Mouse (Mus musculus): ENCODE measurements around the gene Pxmp2. TPM values are rescaled to one million over a fixed set of nuclear protein-coding genes. Genes with fewer than 3 reads are reported as not detected.

Pxmp2 gene
- total RNA-seq, 2 experiments from 2014 or later, result 10.5 to 13.5 TPM

DNA sequence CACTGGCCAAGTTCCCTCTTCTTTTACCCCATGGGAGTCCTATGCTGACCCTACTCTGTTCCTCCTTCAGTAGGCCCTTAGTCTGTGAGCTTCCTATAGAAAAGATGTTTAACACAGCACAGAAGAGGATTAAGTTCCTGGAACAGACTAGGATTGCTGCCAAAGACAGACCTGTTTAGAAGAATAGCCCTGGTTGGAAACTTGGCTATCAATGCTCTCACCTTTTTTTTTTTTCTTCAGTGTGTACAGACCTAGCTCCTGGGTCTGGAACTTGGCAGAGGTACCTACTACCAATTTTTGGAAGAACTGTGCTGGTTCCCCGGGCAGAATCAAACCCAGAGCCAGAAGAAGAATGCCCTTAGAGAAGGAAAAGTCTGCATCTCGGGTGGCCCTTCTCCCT, 9.6 kb downstream of the Pxmp2 start:
- no peak overlapping the region for H3K4me3 ChIP-seq
- no peak for TF ChIP-seq CTCF (conservative IDR thresholded peaks at IDR 0.05)
- DNase-seq (ENCODE audit: low spot score in 2 of 2), result no peak
- H3K27ac ChIP-seq, result no peak overlapping the region

GRCm38 (mm10) chr5:110274846-110275245, 11.1 kb downstream of the Pxmp2 start:
- TF ChIP-seq CTCF (conservative IDR thresholded peaks at IDR 0.05), result no peak
- Histone ChIP-seq H3K27ac (no peak overlapping the region), H3K4me3 (no peak overlapping the region)
- no peak for DNase-seq (ENCODE audit: low spot score in 2 of 2)

DNA sequence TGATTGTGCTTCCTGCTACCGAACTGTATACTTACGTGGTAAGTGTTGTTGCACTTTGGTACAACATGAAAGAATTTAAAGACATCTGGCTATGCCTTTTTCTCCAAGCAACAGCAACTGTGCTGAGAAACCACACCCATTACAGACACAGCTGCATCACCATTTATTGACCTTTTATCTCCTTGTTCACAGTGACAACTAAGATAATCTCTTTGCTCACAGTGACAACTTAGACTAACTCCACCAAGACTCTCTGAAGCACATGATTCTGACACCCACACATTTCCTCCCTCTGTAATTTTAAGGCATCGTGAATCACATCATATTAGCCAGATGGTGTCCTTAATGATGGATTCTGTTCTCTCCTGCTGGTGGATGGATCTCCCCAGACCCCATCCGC, 11.8 kb downstream of the Pxmp2 start:
- no peak overlapping the region for H3K4me3 ChIP-seq
- DNase-seq (ENCODE audit: low spot score in 2 of 2), result peak in 1 of 2 experiments; percentile 30
- H3K27ac ChIP-seq, result no peak overlapping the region
- TF ChIP-seq CTCF (conservative IDR thresholded peaks at IDR 0.05), result no peak

- no peak for TF ChIP-seq CTCF (conservative IDR thresholded peaks at IDR 0.05)
Observed at GRCm38 (mm10) chr5:110270242-110270641, 15.7 kb downstream of the Pxmp2 start.

DNA sequence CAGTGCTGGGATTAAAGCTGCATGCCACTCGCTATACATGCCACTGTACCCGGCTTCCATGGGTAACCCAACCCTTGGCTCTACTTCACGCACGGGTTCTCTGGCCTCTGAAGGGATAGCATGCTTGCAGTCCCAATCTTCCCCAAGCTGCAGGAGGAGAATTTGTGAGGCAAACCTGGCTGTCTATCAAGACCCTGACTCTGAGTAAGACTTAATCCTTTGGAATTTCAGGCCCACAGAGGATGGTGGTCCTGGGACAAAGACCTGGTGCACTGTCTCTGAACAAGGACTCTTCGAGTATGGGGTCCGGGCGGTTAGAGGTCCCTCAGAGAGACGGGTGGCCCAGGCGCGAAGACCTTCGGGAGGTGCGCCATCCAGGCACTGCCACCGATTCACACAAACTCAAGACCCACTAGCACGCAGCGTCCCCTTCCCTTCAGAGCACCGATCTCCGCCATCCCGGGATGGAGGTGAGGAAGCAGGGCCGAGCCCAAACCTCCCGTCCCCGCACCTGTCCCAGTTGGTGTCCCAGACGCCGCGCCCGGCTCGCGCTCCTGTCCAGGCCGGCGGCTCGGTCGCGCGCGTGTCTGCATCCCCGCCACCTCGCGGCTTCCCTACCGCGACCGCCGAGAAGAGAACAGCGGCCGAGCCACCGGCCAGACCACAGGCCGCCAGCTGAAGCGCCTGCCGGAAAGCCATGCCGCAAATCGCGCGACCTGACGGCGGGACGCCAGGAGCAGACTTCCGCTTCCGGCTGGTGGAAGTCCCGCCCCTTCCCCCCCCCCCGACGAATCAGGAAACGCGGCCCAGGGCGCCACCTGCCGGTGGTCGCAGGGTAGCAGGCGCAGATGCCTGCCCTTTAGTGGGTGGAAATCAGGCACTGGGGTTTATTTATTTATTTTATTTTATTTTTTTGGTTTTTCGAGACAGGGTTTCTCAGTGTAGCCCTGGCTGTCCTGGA, 16.6 kb downstream of the Pxmp2 start, which contains the start of gene Pgam5:
TSS of gene Pgam5 (minus strand) at position 773 of the 961 bp plus-strand sequence.
- peak; percentile 88 for TF ChIP-seq CTCF (conservative IDR thresholded peaks at IDR 0.05)
- Histone ChIP-seq H3K27ac (peak within 1 kb of the TSS; percentile 90), H3K4me3 (peak within 1 kb of the TSS; percentile 100)
- DNase-seq (ENCODE audit: low spot score in 2 of 2), result peak; percentile 84 to 89

More at GRCm38 (mm10) chr5:110270242-110270641, 15.7 kb downstream of the Pxmp2 start:
- Histone ChIP-seq H3K27ac (no peak overlapping the region; the same call in 1 of the 2 replicates), H3K4me3 (no peak overlapping the region)
- no peak for DNase-seq (ENCODE audit: low spot score in 2 of 2)

DNA sequence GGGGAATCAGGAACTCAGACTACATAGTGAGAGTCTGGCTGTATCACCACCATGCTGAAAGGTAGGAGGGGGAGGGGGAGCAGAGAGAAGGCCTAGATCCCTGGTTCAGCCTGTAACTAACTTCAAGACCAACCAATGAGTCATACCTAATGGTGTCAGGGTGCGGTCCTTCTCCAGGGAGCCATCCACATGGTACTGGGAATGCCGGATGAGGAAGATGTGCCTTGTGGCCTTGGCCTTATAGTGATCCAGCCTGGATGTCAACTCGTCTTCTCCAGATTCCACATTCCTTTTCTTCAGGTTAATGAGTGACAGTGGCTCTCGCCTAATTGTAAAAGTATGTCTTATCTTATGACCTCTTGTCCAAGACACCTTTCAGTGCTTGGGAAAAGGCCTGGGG, 19.0 kb downstream of the Pxmp2 start:
- Histone ChIP-seq H3K27ac (no peak overlapping the region), H3K4me3 (no peak overlapping the region)
- no peak for TF ChIP-seq CTCF (conservative IDR thresholded peaks at IDR 0.05)
- DNase-seq (ENCODE audit: low spot score in 2 of 2), result no peak

DNA sequence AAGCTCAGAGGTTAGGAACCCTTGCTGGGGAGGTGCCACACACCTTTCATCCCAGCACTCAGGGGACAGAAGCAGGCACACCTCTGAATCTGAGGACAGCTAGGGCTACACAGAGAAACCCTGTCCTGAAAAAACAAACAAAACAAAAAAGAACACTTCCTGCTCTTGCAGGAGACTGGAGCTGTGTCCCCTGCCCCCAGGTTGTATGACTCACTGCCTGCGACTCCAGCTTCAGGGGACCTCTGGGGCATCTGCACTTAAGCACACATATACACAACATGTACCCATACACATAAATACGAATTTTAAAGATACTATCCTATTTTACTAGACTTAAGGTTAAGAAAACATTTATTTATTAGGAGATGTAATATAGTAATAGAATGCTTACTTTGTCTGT, 41.9 kb downstream of the Pxmp2 start:
- no peak for TF ChIP-seq CTCF (conservative IDR thresholded peaks at IDR 0.05)
- Histone ChIP-seq H3K27ac (no peak overlapping the region), H3K4me3 (no peak overlapping the region)
- no peak for DNase-seq (ENCODE audit: low spot score in 2 of 2)

- Histone ChIP-seq H3K27ac (no peak overlapping the region), H3K4me3 (no peak overlapping the region; the same call in 1 of the 2 replicates)
- DNase-seq (ENCODE audit: low spot score in 2 of 2), result no peak
- no peak for TF ChIP-seq CTCF (conservative IDR thresholded peaks at IDR 0.05)
Observed at GRCm38 (mm10) chr5:110232346-110232745, 53.6 kb downstream of the Pxmp2 start.

- peak; percentile 33 for TF ChIP-seq CTCF (conservative IDR thresholded peaks at IDR 0.05)
- no peak overlapping the region for H3K27ac ChIP-seq
- H3K4me3 ChIP-seq, result peak overlapping the region; percentile 83
- no peak for DNase-seq (ENCODE audit: low spot score in 2 of 2)
Observed at GRCm38 (mm10) chr5:110231638-110232037, 54.3 kb downstream of the Pxmp2 start.

DNA sequence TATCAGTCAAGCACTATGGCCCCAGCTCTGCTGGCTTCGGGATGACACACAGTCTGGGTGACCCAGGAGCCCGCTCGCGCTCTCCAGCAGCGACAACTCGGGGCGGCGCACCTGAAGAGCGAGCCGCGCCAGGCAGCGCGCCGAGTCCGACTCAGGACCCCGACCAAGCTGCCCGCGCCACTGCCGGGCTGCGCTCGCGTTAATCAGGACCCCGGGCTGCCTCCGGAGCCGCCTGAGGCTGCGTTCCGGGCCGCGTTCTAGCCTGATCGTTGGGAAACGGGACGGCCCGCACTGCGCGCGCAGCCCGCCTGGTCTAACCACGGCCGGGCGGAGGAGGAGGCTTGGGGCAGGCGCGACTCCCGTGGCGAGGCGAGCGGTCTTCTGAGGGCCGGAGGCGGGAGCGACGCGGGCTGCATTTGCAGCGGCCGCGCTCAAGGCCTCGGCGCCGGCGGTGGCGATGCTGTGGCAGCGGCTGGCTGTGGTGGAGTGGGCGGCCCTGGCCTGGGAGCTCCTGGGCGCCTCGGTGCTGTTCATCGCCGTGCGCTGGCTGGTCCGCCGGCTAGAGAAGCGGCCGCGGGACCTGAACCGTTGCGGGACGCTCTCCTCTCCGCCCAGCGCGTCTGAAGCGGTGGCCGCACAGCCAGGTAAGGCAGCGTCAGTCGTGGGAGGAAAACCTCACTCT, 55.1 kb downstream of the Pxmp2 start, which contains the start of gene Ankle2:
TSS of gene Ankle2 (plus strand) at position 225 of the 682 bp plus-strand sequence.
- TF ChIP-seq CTCF (conservative IDR thresholded peaks at IDR 0.05), result no peak; the same call in 1 of the 2 replicates
- peak within 1 kb of the TSS; percentile 96 for H3K27ac ChIP-seq

GRCm38 (mm10) chr5:110230401-110230779, 55.6 kb downstream of the Pxmp2 start:
- Histone ChIP-seq H3K27ac (peak overlapping the region; percentile 96), H3K4me3 (peak overlapping the region; percentile 83)
- no peak for DNase-seq (ENCODE audit: low spot score in 2 of 2)
- no peak for TF ChIP-seq CTCF (conservative IDR thresholded peaks at IDR 0.05)

More for the DNA sequence above, 55.1 kb downstream of the Pxmp2 start, which contains the start of gene Ankle2:
- peak; percentile 84 to 90 for DNase-seq (ENCODE audit: low spot score in 2 of 2)
- H3K4me3 ChIP-seq, result peak within 1 kb of the TSS; percentile 83

- H3K27ac ChIP-seq, result no peak overlapping the region
- H3K4me3 ChIP-seq, result no peak overlapping the region
- TF ChIP-seq CTCF (conservative IDR thresholded peaks at IDR 0.05), result no peak
- no peak for DNase-seq (ENCODE audit: low spot score in 2 of 2)
Observed at GRCm38 (mm10) chr5:110227336-110227883, 58.6 kb downstream of the Pxmp2 start.

DNA sequence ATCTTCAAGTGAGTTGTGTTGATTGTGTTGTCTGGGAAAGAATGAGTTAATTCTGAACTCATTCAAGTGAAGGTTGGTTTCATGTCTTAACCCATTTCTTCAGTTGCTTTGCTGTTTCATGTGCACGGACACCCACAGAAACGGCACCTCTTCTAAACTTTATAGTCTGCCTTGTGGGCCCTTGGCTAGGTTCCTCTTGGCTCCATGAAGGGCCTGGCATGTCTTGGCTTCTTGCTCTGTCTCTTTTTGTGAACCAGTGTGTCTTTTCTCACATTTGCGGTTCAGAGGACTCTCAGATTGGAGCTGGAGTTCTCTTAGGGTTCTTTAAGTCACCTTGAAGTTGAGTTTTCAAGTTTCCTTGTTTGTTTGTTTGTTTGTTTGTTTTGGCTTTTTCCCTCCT, 60.9 kb downstream of the Pxmp2 start:
- Histone ChIP-seq H3K27ac (no peak overlapping the region), H3K4me3 (no peak overlapping the region)
- TF ChIP-seq CTCF (conservative IDR thresholded peaks at IDR 0.05), result no peak
- no peak for DNase-seq (ENCODE audit: low spot score in 2 of 2)

Other genes with a start within 250 kb of the Pxmp2 start
- 10 to 100 TPM in 1 of 2 experiments, 1 to 10 TPM in 1; 8.7 to 12.1 TPM for gene Gm17655, start 213.7 kb downstream of the Pxmp2 start, total RNA-seq (2021)
- gene Gm35315, start 191.8 kb downstream of the Pxmp2 start, total RNA-seq (2021), result under 1 TPM; 0.52 to 0.64 TPM
- gene Plcxd1, start 186.2 kb downstream of the Pxmp2 start, total RNA-seq (2021), result 1 to 10 TPM; 4.4 to 4.9 TPM
- 10 to 100 TPM; 77.3 to 85.6 TPM for gene Gtpbp6, start 178.0 kb downstream of the Pxmp2 start, total RNA-seq (2021)
- gene Zfp605, start 176.1 kb downstream of the Pxmp2 start, total RNA-seq (2021), result 10 to 100 TPM; 16.1 to 16.5 TPM
- 10 to 100 TPM; 47.1 to 58.1 TPM for gene Chfr, start 150.3 kb downstream of the Pxmp2 start, total RNA-seq (2021)
- 10 to 100 TPM; 46.0 to 48.2 TPM for gene Golga3, start 109.5 kb downstream of the Pxmp2 start, total RNA-seq (2021)
- 10 to 100 TPM; 34.7 to 41.3 TPM for gene Ankle2, start 55.2 kb downstream of the Pxmp2 start, total RNA-seq (2021)
- 10 to 100 TPM; 57.5 to 66.8 TPM for gene Pgam5, start 16.3 kb downstream of the Pxmp2 start, total RNA-seq (2021)
- gene Pole, start 120 bp upstream of the Pxmp2 start, total RNA-seq (2021), result 1 to 10 TPM; 2.1 to 2.3 TPM
- not detected for gene P2rx2, start 57.0 kb upstream of the Pxmp2 start, total RNA-seq (2021)
- not detected for gene Lrcol1, start 58.5 kb upstream of the Pxmp2 start, total RNA-seq (2021)
- gene Fbrsl1, start 162.3 kb upstream of the Pxmp2 start, total RNA-seq (2021), result 10 to 100 TPM; 79.9 to 94.0 TPM

Data from layer of hippocampus, adult 2 months (tissue).